Mouse (Mus musculus): Measurements from ENCODE around the gene Cela3b. TPM values are rescaled to one million over a fixed set of nuclear protein-coding genes. Genes with fewer than 3 reads are reported as not detected.
A peak's percentile ranks its signal among the peaks of the same experiment; 100 is the strongest.

Gene Cela3b
- total RNA-seq, 1 experiment from 2014 or later = not detected

DNA sequence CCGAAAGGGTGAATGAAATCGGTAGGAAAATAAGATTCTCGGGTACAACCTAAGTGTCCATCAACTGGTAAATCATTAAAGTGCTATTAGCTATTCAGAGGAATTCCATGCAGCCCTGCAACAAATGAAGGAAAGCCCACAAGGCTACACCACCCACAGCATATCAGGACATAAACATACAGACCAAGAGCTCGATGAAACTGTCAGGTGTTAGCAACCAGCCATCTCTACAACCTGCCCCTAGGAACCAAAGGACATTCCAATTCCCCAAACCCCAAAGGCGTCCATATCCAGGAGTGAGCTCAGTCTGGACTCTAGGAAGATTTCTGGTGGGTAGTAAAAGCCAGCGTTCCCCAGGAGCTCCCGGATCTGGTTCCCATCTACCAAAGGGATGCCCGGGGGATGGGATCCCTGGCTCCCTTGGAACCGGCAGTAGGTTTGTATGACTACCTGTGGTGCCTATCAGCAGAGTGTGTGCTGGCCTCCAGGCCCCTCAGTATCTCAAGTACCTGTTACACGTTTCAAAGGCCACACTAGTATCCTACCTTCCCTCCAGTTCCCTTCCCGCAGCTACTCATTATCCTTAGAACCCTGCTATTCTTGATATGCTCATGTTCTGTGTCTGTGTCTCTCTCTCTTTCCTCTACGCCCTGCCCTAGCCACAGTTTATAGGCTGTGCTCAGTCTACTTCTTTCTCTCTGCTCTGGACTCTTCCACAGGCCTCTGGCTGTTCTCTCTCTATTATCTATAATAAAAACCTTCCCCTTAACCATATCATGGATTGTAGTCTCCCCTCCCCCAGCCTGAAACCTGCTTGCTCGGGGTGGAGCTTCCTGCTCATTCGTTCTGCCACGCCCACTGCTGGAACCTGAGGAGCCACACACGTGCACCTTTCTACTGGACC, 49.4 kb downstream of the Cela3b start:
- no peak for ATAC-seq (replicated peaks; ENCODE audit: insufficient number of reproducible peaks, low FRiP score, low TSS enrichment, poor library complexity, severe bottlenecking)

DNA sequence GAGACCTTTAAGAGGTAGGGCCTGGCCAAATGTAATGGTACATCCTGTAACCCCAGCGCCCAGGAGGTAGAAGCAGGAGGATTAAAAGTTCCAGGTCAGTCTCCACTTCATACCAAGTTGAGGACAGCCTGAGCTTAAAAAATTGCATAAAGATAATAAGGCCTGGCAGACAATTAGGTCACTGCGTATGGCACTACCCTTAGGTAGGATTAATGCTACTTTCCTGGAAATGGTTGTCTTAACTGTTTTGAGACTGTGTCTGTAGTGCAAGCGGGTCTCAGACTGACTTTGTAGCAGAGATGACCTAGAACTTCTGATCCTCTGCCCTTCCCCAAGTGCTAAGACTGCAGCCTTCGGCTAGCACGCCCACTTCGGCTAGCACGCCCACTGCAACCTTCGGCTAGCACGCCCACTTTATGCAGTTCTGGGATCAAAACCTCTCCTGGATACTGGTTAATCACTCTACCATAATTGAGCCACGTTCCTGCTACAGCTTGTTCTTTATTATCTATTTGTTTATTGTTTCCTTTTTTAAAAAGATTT, 50.6 kb downstream of the Cela3b start:
- ATAC-seq (replicated peaks; ENCODE audit: insufficient number of reproducible peaks, low FRiP score, low TSS enrichment, poor library complexity, severe bottlenecking) = no peak

DNA sequence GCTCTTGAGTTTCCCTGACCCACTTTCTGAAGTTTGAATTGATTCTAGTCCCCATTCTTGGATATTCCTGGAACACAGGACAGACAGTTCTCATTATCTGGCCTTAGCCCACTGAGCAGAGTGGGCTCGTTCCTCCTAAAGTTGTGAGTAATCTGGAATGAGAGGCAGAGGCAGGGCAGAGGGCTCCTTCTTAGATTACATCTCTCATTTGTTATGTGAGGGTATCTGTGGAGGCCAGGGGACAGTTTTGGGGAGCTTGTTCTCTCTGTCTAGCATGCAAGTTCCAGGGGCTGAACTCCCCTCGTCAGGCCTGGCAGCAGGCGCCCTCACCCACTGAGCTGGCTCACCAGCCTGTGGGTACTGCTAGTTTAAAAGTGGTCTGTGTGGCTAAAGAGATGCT, 51.3 kb downstream of the Cela3b start:
- ATAC-seq (replicated peaks; ENCODE audit: insufficient number of reproducible peaks, low FRiP score, low TSS enrichment, poor library complexity, severe bottlenecking) = no peak

DNA sequence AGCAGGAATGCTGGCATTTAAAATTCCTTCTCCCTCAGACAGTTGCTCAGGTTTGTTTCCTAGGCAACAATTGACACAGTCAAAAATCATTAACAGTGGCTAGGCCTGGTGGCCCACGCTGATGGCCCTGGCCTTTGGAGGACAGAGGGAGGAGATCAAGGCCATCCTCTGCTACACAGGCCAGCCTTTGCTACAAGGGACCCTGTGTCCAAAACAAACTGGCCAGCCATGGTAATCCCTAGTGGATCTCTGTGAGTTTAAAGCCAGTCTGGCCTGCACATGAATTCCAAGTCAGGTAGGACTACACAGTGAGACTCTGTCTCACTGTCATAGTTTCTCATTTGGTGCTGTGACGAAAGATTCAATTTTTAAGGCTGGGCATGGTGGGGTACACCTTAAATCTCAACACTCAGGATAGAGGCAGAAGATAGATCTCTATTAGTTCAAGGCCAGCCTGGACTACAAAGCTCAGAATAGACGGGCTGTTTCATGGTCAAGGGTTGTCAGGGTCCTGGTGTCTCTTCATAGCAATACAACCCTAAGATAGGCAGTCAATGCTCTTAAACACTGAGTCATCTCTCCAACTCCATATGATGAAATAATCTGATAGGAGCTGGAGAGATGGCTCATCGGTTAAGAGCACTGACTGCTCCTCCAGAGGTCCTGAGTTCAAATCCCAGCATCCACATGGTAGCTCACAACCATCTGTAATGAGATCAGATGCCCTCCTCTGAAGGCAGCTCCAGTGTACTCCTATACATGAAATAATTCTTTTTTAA, 52.6 kb downstream of the Cela3b start:
- ATAC-seq (replicated peaks; ENCODE audit: insufficient number of reproducible peaks, low FRiP score, low TSS enrichment, poor library complexity, severe bottlenecking) = no peak

DNA sequence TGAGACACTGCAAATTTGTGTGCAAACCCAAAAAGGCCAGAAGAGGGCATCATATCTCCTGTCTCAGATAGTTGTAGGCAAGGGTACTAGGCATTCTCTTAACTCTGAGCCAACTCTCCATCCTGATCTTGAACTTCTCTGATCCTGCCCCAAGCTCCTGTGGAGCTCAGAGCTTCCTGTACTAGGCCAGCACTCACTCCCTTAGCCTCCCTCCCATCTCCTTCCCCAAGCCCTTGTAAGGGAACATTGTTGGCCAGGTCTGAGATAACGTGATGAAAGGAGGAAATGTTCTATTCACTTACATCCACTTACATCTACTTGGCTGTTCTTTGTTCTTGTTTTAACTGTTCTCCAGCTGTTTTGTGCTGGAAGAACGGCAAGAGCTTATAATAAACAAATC, 53.6 kb downstream of the Cela3b start:
- ATAC-seq (replicated peaks; ENCODE audit: insufficient number of reproducible peaks, low FRiP score, low TSS enrichment, poor library complexity, severe bottlenecking) = no peak

DNA sequence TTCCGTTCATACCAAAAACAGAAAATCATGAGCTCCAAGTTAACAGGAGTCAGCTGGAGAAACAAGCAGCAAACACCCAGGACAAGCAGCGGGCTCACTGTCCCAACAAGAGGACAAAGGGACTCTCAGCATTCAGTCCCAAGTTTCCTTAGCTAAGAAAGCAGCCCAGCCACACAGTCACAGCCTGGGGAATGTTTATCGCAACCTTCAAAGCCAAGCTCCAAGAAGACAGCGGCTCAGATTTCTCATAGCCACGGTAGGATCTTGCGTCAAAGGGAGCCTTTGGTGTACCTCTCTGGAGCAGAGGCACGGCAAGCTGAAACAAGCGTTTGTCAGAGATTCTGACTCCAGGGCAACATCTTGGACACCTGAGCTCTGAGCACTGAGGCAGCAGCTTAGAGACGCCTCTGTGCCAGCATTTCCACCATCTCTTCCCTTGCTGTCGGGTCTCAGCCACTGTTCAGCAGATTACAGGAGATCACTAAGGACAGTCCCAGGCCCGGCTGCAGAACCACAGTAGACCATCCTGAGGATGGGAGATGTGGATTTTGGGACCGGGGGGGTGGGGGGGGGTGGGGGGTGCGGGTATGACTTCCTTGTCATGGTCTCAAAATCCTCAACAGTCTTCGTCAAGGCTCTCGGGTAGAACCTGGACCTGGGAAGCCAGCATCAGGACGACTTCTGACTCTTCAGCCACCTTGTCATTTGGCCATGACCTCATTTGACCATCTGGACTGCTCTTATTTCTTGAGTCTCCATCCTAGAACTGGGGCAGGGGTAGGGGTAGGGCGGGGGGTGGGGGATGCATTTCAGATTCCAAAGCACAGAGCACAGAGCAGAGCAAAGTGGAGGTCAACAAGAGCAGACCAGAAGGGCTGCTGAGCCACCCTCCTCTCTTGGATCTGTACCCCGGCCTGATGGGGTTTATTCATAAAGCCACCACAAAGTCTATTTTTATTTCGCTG, 54.7 kb downstream of the Cela3b start:
- ATAC-seq (replicated peaks; ENCODE audit: insufficient number of reproducible peaks, low FRiP score, low TSS enrichment, poor library complexity, severe bottlenecking) = no peak

DNA sequence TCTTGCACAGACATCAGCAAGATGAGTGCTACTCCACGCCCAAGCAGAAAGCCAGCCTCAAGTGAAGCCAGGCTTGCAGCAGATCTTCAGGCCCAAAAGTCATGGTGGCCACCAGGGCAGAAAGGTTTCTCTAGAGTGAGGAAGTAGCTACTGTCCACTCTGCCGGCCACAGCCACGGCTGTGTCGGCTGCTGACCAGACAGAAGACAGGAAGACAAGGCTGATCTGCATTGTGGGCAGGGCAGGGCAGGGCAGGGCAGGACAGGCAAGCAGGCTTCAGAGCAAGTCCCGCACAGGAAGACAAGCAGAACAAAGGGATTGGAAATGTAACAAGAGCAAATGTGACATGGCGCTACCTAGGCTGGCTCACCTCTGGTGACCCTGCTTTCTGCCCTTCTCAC, 56.6 kb downstream of the Cela3b start:
- peak; percentile 82 for ATAC-seq (replicated peaks; ENCODE audit: insufficient number of reproducible peaks, low FRiP score, low TSS enrichment, poor library complexity, severe bottlenecking)

DNA sequence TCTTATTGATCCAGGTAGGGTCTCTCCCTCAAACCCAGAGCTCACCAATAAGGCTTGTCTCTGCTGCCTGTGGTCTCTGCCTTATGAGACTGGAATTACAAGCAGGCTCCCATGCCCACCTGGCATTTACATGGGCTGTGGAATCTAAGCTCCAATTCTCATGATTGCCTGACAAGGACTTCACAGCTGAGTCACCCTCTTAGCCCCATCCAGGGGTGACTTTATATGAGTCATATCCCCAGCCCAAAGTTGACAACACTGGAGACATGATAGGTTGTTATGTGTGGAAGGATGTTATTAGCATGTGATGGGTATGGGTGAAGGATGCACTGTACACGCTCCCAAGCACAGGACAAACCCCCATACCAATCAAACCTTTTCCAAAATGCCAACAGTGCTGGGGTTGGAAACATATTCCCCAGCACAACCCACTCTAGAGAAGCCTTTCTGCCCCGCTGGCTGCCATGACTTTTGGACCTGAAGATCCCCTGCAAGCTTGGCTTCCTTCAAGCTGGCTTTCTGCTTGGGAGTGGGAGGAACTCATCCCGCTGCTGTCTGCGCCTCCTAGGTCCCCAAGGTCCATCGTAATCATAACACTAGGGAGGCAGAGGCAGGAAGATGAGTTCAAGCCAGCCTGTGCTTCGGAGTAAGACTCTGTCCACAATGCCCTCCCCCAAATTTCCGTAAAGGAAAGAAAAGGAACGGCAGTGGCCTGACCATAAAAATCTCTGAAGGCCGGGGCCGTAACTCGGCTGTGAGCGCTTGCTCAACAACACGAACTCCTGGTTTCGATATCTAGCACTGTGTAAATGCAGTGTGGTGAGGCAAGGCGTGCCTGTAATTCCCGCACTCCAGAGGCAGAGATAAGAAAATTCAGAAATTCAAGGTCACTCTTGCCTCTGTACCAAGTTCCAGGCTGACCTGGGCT, 58.5 kb downstream of the Cela3b start:
- no peak for ATAC-seq (replicated peaks; ENCODE audit: insufficient number of reproducible peaks, low FRiP score, low TSS enrichment, poor library complexity, severe bottlenecking)

Other genes starting within 250 kb of the Cela3b start
- not detected in 3 replicates for gene Wnt4, start 153.1 kb downstream of the Cela3b start, total RNA-seq (2017)
- 966 to 1,065 TPM (median 980 TPM) in 3 replicates for gene Cdc42, start 72.8 kb downstream of the Cela3b start, total RNA-seq (2017)
- gene Cela3a, start 20.7 kb downstream of the Cela3b start, total RNA-seq (2017) = not detected in 3 replicates
- not detected in 3 replicates for gene 1700013G24Rik, start 22.7 kb upstream of the Cela3b start, total RNA-seq (2017)
- under 0.01 TPM in 1 of 3 replicates, not detected in the others for gene Hspg2, start 38.2 kb upstream of the Cela3b start, total RNA-seq (2017)
- not detected in 3 replicates for gene Ldlrad2, start 144.0 kb upstream of the Cela3b start, total RNA-seq (2017)
- 142 to 333 TPM (median 161 TPM) in 3 replicates for gene Usp48, start 163.2 kb upstream of the Cela3b start, total RNA-seq (2017)
- gene Rap1gap, start 234.2 kb upstream of the Cela3b start, total RNA-seq (2017) = 2.3 to 5.5 TPM (median 3.0 TPM) in 3 replicates

All from monocyte, adult 5-6 weeks (primary cell).